9 mouse cellular contexts compared by ENCODE assay signal in genomic region chr1:63182212-63182611, GRCm38 (mm10). TPM values are rescaled to one million over a fixed set of nuclear protein-coding genes. Genes with fewer than 3 reads are reported as not detected.
DNase-seq lines count a peak whose midpoint lies in the region; ATAC-seq and TF ChIP-seq lines count a peak whose summit lies in the region.
"Had no signal": no experiment of that assay in that cellular context is flagged by ENCODE, and none has a peak within 500 bp of the region (broad histone marks: within the 10 kb centered on the region; RNA-seq: fewer than 3 reads in every experiment).

No protein-coding gene starts in this region.

- peaks cover 8% of the 10 kb centered on the region; the same call in 1 of the 2 replicates for H3K4me1 ChIP-seq in forebrain, embryonic 14.5 days (ENCODE audit: control insufficient read depth, insufficient read depth, low read length)
- peaks cover 8% of the 10 kb centered on the region for H3K4me1 ChIP-seq in forebrain, embryonic 11.5 days (replicated peaks; ENCODE audit: control insufficient read depth, insufficient read depth, low read length)
- peaks cover 5% of the 10 kb centered on the region; the same call in 1 of the 2 replicates for H3K4me1 ChIP-seq in lung, embryonic 14.5 days (ENCODE audit: insufficient read depth)
- peaks cover 6% of the 10 kb centered on the region; the same call in 1 of the 2 replicates for H3K4me1 ChIP-seq in lung, adult 2 months (ENCODE audit: control insufficient read depth, insufficient read depth, low read length)

- no peaks in the 10 kb centered on the region for H3K27me3 ChIP-seq in forebrain, embryonic 14.5 days (replicated peaks; ENCODE audit: control insufficient read depth, insufficient read depth, low read length)
- H3K27me3 ChIP-seq in forebrain, embryonic 11.5 days (ENCODE audit: control insufficient read depth, insufficient read depth, low read length): no peaks in the 10 kb centered on the region
- H3K27me3 ChIP-seq in lung, embryonic 14.5 days (ENCODE audit: insufficient read depth, low read length): no peaks in the 10 kb centered on the region
- H3K27me3 ChIP-seq: heart, embryonic 13.5 days had no signal

- H3K4me2 ChIP-seq in forebrain, embryonic 14.5 days (ENCODE audit: low read length): no peak overlapping the region
- H3K4me2 ChIP-seq in forebrain, embryonic 11.5 days (ENCODE audit: low read depth, low read length, severe bottlenecking): no peak overlapping the region
- H3K4me2 ChIP-seq in lung, embryonic 14.5 days: no peak overlapping the region
- H3K4me2 ChIP-seq: heart, embryonic 13.5 days had no signal

- TF ChIP-seq POLR2A in lung, adult 2 months (IDR thresholded peaks at IDR 0.05; ENCODE audit: borderline replicate concordance, extremely low read depth, low read depth, low read length): no peak

- 69% methylated on average over 3 of the region's 5 CpGs for WGBS in forebrain, embryonic 14.5 days
- 86% methylated on average over 5 of the region's 5 CpGs for WGBS in forebrain, embryonic 11.5 days
- WGBS in lung, embryonic 14.5 days: 87% methylated on average over 5 of the region's 5 CpGs
- WGBS in lung, adult 2 months: 83% methylated on average over 5 of the region's 5 CpGs

- H3K36me3 ChIP-seq in forebrain, embryonic 14.5 days (ENCODE audit: control insufficient read depth, insufficient read depth, low read length): peaks cover 25% of the 10 kb centered on the region
- peaks cover 3% of the 10 kb centered on the region; the same call in 1 of the 2 replicates for H3K36me3 ChIP-seq in forebrain, embryonic 11.5 days (ENCODE audit: control insufficient read depth, insufficient read depth, low read length)
- H3K36me3 ChIP-seq in lung, embryonic 14.5 days (ENCODE audit: insufficient read depth): peaks cover 33% of the 10 kb centered on the region

- no peak overlapping the region for H3K27ac ChIP-seq in forebrain, embryonic 14.5 days (ENCODE audit: low read depth, low read length)
- no peak overlapping the region for H3K27ac ChIP-seq in forebrain, embryonic 11.5 days (ENCODE audit: low read depth, low read length)
- H3K27ac ChIP-seq in lung, embryonic 14.5 days (ENCODE audit: low read depth): no peak overlapping the region
- H3K27ac ChIP-seq: heart, embryonic 13.5 days had no signal

- no peak for ATAC-seq in forebrain, embryonic 14.5 days
- ATAC-seq in forebrain, embryonic 11.5 days (replicated peaks; ENCODE audit: low FRiP score): no peak
- ATAC-seq in lung, embryonic 14.5 days (ENCODE audit: insufficient read depth): no peak

- no peaks in the 10 kb centered on the region for H3K9me3 ChIP-seq in forebrain, embryonic 14.5 days (replicated peaks; ENCODE audit: control insufficient read depth, low read length)
- H3K9me3 ChIP-seq in forebrain, embryonic 11.5 days (ENCODE audit: control insufficient read depth, low read length): no peaks in the 10 kb centered on the region
- H3K9me3 ChIP-seq in lung, embryonic 14.5 days (ENCODE audit: low read depth, low read length): no peaks in the 10 kb centered on the region
- H3K9me3 ChIP-seq: heart, embryonic 13.5 days had no signal

- H3K9ac ChIP-seq in forebrain, embryonic 14.5 days (ENCODE audit: low read length): no peak overlapping the region
- no peak overlapping the region for H3K9ac ChIP-seq in forebrain, embryonic 11.5 days (ENCODE audit: low read length)
- no peak overlapping the region for H3K9ac ChIP-seq in lung, embryonic 14.5 days
- H3K9ac ChIP-seq: heart, embryonic 13.5 days had no signal

- no peak overlapping the region for H3K4me3 ChIP-seq in forebrain, embryonic 14.5 days (ENCODE audit: low read depth, low read length)
- no peak overlapping the region for H3K4me3 ChIP-seq in forebrain, embryonic 11.5 days (ENCODE audit: low read depth, low read length)
- no peak overlapping the region for H3K4me3 ChIP-seq in lung, embryonic 14.5 days (ENCODE audit: low read depth, low read length)
- H3K4me3 ChIP-seq in lung, adult 2 months (replicated peaks; ENCODE audit: extremely low read depth, low read depth, low read length): no peak overlapping the region
- H3K4me3 ChIP-seq: heart, embryonic 13.5 days had no signal

- no peak for TF ChIP-seq CTCF in lung, embryonic 14.5 days (IDR thresholded peaks at IDR 0.05; ENCODE audit: low read depth)
- TF ChIP-seq CTCF in lung, adult 2 months (IDR thresholded peaks at IDR 0.05; ENCODE audit: insufficient read depth, low read length): no peak

- peak; percentile 51 for DNase-seq in forebrain, embryonic 14.5 days (ENCODE audit: low spot score)
- no peak for DNase-seq in forebrain, embryonic 11.5 days (ENCODE audit: low spot score)
- DNase-seq in lung, embryonic 14.5 days: peak; percentile 17
- no peak for DNase-seq in lung, adult 2 months
- DNase-seq in cerebellum, postnatal 14 days: peak; percentile 91 to 93
- DNase-seq in kidney, postnatal 10 days: peak; percentile 52
- DNase-seq in spleen, postnatal 36 days (ENCODE audit: low spot score in 2 of 2): no peak
- no peak for DNase-seq in liver

RNA-seq across cellular contexts. Expression of gene Ndufs1, which starts 5.6 kb away (rescaled TPM):
- 118 and 126 TPM in 2 replicates for polyA plus RNA-seq in forebrain, embryonic 14.5 days (2014; fragmentation: Nextera tagmentation; extraction: Ambion mirVana)
- polyA plus RNA-seq in forebrain, embryonic 11.5 days (2014; fragmentation: Nextera tagmentation; extraction: Ambion mirVana): 136 and 137 TPM in 2 replicates
- 132 and 135 TPM in 2 replicates for polyA plus RNA-seq in lung, embryonic 14.5 days (2014; fragmentation: Nextera tagmentation; extraction: Ambion mirVana)
- polyA plus RNA-seq in lung, adult 2 months (2012; rRNA removed): 17.8 and 29.6 TPM in 2 replicates

RNA-seq across cellular contexts. Expression of gene Eef1b2, which starts 5.6 kb away (rescaled TPM):
- 531 and 625 TPM in 2 replicates for polyA plus RNA-seq in forebrain, embryonic 14.5 days (2014; fragmentation: Nextera tagmentation; extraction: Ambion mirVana)
- 502 and 538 TPM in 2 replicates for polyA plus RNA-seq in forebrain, embryonic 11.5 days (2014; fragmentation: Nextera tagmentation; extraction: Ambion mirVana)
- 660 and 695 TPM in 2 replicates for polyA plus RNA-seq in lung, embryonic 14.5 days (2014; fragmentation: Nextera tagmentation; extraction: Ambion mirVana)
- 192 and 217 TPM in 2 replicates for polyA plus RNA-seq in lung, adult 2 months (2012; rRNA removed)

RNA-seq across cellular contexts. Expression of gene Gpr1, which starts 32.1 kb away (rescaled TPM):
- polyA plus RNA-seq in forebrain, embryonic 14.5 days (2014; fragmentation: Nextera tagmentation; extraction: Ambion mirVana): 0.40 and 0.72 TPM in 2 replicates
- 0.35 TPM in 1 of 2 replicates, not detected in the other for polyA plus RNA-seq in forebrain, embryonic 11.5 days (2014; fragmentation: Nextera tagmentation; extraction: Ambion mirVana)
- not detected in 2 replicates for polyA plus RNA-seq in lung, embryonic 14.5 days (2014; fragmentation: Nextera tagmentation; extraction: Ambion mirVana)
- 0.06 TPM in 2 replicates for polyA plus RNA-seq in lung, adult 2 months (2012; rRNA removed)

Comparison
In these comparisons a context has a peak if more than half of its experiments do, and no peak if none do; other contexts are left out.
1. DNase-seq: peak in forebrain, embryonic 14.5 days (single experiment), lung, embryonic 14.5 days (single experiment), cerebellum, postnatal 14 days (2 of 2) and kidney, postnatal 10 days (single experiment); none in forebrain, embryonic 11.5 days (single experiment), lung, adult 2 months (single experiment), spleen, postnatal 36 days (0 of 2) and liver (single experiment).